Mouse (Mus musculus): ENCODE measurements around the gene Gulp1.

Gene Gulp1

DNA sequence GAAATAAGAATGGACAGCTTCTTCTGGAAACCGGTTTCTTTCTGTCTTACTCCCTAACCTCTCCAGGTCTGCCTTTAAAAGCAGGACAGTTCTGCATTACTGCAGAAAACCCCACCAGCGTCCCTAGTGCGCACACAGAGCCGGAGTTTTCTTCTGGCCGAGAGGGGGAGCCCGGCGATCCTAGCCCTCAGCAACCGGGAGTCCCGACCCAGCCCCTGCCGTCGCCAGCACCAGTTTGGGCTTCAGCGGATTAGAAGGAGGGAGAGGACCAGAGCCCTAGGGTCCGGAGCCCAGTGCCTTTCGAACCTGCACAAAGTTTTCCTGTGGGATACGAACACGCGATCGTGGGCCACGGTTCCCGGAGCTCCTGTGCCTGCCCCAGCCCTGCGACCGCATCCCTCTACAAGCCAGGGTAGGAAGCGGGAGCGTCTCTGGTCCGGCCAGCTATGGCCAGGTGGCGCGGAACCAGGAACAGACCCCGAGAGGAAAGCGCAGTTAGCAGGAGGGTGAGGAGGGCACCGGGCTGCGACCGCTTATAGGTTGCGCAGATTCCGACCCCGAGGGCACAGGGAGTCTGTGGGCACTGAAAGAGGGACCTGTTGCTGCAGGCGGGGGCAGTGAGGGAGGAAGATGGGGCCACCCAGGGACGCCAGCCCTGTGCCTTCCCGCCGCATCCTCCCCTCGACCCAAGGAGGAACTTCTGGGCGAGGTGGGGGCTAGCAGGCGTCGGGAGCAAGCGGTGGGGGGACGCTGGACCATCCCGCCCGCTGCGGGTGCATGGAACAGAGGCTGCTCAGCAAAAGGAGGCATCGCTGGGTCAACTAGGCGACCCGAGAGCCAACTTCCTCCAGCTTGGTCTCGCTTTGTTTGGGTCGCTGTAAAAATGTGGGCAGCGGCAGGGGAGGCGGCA, at the start of gene Gulp1:
TSS of gene Gulp1 (plus strand) at position 51 of the 910 bp plus-strand sequence.
- peak; percentile 87 for DNase-seq (ENCODE audit: extremely low read depth, insufficient read length, low spot score)

DNA sequence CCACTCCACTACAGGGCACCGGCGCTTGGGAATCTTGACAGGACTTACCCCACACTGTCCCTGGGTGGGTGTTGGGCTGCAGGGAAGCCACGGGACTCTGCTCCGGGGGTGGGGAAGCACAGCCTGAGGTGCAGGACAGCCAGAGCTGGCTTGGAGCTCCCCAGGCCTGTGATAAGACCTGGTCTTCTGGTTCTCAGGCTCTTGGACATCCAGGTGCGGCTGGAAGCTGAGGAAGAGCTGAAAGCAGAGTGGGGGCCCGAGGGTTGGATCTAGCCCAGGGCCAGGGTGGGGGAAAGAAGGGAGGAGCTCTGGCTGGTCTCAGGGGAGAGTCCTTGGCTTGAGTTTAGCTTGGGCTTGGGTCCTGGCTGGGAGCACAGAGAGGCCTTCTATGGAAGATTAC, 1.1 kb upstream of the Gulp1 start:
- DNase-seq (ENCODE audit: extremely low read depth, insufficient read length, low spot score) = no peak

DNA sequence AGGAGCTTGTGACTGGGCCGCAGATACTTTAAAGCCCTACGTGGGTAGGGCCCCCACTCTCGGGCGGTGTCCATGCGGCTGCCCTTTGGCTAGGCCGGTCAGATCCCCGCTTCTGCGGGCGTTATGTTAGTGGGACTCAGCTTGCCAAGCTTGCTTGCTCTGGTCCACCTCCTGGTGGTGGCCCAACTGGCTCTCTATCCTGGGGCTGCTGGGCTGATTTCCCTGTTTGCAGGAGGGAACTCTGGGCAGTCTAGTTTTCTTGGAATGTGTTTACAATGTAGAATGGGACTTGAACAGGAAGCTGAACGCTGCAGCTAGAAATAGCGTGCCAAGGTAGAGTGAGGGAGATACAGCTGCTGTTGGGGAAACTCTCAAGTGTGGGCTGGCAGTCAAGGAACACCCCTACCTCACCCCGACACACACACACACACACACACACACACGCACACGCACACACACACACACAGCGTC, 1.1 kb downstream of the Gulp1 start:
- DNase-seq (ENCODE audit: extremely low read depth, insufficient read length, low spot score) = peak; percentile 87

DNA sequence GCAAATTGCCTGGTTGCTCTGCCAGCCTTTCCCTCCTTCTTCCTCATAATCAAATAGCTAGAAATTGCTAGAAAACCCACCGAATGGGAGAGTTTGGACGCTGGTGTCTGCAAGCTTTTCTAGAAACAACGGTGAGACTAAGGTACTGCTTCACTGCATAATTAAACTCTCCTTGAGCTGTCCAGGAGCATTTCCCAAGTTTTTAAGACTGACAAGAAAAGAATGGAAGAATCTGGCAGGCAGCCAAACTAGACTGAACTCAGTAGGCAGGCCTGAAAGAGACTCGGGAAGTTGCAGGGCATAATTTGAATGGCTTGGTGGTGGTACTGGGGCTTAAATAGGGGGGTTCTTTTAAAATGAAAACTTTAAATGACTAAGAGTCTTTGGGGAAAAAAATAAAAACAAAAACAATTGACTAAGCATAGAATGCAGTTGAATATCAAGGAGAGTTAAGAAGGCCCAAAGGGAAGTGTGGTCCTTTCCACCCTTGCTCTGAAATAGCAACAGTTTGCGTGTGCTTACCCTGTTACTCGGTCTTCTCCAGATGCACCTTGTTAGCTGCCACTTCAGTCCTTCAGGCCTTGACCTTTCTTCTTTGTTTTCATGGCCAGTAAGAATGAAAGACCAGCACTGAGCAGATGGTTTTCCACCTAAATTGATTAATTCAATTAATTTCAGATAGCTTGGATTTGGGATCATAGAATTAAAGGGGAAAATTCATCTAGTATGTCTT, 2.0 kb downstream of the Gulp1 start:
- DNase-seq (ENCODE audit: extremely low read depth, insufficient read length, low spot score) = peak; percentile 28

DNA sequence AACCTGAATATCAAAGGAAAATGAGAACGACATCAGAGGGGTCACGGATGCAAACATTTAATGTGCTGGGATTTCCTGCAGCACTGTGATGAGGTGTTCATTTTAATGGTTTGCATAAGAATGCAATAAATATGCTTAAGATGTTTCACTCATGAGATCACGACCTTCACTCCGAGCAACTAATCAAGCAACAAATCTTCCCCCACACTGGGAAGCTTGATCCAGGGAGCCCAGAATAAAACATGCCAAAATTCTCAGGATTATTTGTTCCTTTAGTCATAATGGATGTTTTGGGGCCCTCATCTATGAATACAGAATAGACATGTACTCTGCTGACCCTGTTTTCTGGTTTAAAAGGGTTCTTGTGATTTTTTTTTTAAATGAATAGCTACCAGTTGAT, 16.1 kb downstream of the Gulp1 start:
- peak; percentile 27 for DNase-seq (ENCODE audit: extremely low read depth, insufficient read length, low spot score)

DNA sequence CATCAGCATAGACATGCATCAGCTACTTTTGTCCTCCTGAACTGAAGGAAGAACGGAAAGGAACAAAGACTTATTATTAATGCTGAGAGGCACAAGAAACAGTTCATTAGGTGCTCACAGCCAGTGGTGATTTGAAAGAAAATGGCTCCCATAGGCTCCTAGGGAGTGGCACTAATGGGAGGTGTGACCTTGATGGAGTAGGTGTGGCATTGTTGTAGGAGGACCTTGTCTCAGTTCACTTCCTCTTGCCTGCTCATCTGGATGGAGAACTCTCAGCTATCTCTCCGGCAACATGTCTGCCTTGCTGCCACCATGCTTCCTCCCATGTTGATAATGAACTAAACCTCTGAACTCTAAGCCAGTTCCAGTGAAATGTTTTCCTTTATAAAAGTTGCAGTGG, 17.0 kb downstream of the Gulp1 start:
- no peak for DNase-seq (ENCODE audit: extremely low read depth, insufficient read length, low spot score)

DNA sequence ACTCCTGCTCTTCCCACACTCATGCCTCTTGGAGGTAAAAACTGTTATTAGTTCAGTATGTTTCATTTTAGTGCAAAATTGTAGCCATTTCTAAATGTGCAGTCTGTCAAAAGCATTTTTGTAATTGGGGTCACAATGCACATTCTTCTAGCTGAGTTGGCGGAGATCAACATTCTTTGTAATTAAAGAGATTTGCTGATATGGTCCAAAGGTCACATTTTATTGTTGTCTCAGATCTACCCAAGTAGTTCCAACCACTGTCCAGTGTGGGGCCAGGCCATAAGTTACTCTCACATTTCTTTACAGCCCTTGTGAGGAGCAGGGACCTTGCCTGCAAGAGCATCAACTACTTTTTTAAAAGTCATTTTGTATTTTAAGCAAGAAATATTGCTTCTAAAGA, 24.7 kb downstream of the Gulp1 start:
- DNase-seq (ENCODE audit: extremely low read depth, insufficient read length, low spot score) = no peak

DNA sequence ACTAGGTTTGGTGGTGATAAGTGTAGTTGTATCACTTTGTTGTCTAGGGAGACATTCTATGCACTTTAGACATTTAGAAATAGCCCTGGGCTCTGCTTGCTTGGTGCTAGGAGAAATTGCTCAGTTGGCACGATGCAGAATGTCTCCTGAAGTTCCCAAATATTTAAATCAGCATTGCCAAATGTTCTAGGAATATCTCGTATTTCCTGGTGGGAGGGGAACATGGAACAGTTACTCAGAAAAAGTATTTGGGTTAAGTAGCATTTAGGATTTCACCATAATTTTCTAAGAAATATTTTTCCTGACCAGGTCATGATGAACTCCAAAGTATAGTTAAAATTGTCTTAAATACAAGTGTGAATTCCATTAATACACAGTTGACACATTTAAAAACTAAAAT, 25.3 kb downstream of the Gulp1 start:
- no peak for DNase-seq (ENCODE audit: extremely low read depth, insufficient read length, low spot score)

DNA sequence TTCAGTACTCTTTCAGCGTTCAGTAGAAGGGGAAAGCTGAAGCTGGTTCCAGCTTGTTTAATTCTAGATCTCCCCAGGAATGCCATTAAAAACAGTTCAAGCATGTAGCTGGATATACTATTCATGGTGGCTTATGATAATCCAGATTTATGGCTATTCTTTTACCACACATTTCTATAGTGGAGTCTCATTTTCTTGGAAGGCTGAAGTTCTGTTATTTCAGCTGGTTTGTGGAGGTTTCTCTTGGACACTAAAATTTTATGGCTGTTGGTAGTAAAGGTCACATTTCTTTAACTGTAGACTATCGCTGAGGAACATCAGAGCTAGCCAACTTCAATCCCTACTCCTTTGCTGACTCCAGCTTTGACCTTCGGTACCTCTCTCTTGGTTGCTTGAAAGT, 29.1 kb downstream of the Gulp1 start:
- DNase-seq (ENCODE audit: extremely low read depth, insufficient read length, low spot score) = no peak

DNA sequence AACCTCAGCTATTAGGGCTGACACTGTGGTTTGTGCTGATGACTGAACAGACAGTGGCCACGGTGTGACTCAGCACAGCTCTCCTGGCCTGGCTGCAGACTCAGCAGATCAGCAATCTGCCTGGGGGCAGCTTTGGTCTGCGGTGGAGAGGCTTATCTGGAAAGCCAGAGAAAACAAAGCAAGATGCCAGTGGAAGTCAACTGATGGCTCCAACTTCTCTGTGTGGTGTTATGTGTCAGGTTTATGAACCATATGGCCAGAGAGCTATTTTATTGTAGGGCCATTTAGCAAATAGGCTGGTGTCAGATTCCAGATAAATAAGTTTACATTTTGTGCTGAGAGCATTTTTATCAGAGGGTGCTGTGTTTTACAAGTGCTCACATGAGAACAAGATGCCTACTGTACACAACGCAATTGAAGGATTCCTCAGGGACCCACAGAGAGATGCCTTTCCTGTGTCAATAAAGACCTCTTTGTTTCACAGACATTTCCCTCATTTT, 33.6 kb downstream of the Gulp1 start:
- DNase-seq (ENCODE audit: extremely low read depth, insufficient read length, low spot score) = peak; percentile 77

DNA sequence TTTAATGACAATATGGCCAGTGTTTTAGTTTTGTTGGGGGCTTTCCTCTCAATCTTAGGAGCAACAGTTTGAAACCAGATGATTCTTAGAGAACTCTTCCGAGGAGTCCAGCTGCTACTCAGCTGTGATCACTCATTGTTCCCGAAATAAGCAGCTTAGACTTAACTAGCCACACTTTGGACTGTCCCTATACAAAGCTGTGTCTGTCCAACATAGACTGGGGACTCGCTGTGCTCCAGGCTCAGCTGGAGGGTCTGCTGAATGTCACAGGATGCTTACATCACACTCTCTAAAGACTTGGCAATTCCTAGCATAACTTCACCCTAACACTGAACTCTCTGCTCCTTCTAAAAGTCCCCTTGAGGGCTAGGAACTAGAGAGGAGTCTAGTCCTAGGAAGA, 40.4 kb downstream of the Gulp1 start:
- no peak for DNase-seq (ENCODE audit: extremely low read depth, insufficient read length, low spot score)

DNA sequence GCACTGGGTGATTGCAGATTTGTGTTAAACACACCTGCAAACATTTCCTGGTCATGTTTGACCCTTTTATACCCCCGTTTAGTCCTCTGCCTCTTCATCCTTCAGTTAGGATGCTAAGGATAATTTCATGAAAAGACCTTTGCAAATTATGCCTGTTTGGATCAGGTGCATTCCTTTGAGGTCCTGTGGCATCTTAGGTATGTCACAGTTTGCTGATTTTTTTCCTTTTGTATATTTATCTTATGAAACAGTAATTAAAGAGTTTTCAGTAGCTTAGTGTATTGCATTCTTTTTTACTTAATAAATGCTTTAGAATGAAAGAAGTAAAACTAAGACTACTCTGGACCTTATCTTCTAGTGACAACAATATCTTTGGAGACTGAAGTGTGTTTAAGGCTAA, 41.8 kb downstream of the Gulp1 start:
- no peak for DNase-seq (ENCODE audit: extremely low read depth, insufficient read length, low spot score)

DNA sequence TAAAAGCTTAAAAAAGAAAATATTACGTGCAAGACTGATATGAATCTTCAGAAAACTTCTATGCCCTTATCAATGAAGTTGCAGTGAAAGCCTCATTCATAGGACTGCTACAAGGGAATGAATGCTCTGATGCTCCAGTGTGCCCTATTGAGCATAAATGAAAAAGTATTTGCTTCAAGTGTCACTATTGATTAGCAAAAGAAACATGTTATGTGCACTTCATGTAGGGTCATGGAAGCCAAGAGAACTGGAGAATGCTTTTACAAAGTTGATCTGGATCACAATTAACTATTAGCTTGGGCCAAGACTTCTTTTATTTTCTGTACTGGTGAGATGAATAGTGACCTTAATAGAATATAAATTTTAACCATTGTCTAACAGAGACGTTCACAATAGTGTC, 47.0 kb downstream of the Gulp1 start:
- no peak for DNase-seq (ENCODE audit: extremely low read depth, insufficient read length, low spot score)

DNA sequence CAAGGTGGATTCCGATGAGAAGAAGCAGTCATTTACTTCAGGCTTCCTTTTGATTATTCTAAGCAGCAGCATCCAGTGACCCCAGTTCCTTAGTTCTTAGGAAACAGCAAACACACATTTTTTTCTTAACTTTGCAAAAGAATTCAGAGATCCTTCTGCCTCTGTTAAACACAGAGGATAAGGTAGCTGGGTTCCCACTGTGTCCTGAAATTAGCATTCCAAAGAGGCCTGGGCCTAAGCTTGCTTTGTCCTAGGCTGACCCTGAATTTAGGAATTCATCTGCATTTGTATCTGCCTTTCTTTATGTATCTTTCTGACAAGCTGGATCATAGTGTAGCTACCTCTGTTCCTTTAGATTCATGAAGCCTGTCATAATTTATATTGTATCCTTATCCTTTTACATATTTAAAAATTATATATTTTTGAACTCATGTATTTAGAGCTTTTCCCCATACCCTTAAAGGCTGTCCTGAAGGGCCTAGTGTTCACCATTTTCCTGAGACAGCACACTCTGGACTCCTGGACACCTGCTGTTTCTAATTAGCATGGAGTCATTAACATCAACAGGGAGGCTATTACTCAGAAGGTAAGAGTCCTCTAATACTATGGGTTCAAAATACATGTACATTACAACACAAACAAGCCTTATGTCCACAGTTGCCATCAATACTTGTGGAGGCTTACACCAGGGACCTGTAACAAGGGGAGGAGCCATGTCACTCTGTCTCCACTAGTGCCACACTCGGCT, 62.2 kb downstream of the Gulp1 start:
- no peak for DNase-seq (ENCODE audit: extremely low read depth, insufficient read length, low spot score)

DNA sequence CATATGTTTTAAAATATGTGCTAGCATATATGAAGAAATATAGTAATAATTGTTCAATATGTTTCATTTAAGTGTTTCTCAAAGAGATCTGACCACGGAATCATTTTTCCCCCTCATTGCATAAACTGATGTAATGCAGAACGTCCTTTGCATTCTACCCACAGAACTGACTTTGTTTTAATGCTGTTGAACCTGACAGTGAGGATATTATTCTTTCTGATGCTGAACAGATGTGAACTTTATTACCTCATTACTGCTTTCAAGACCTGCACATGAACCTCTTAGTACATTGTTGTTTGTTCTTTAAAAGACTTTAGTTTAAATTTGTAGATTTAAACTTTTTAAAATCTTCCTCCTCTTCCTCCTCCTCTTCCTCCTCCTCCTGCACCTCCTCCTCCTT, 67.4 kb downstream of the Gulp1 start:
- DNase-seq (ENCODE audit: extremely low read depth, insufficient read length, low spot score) = no peak

DNA sequence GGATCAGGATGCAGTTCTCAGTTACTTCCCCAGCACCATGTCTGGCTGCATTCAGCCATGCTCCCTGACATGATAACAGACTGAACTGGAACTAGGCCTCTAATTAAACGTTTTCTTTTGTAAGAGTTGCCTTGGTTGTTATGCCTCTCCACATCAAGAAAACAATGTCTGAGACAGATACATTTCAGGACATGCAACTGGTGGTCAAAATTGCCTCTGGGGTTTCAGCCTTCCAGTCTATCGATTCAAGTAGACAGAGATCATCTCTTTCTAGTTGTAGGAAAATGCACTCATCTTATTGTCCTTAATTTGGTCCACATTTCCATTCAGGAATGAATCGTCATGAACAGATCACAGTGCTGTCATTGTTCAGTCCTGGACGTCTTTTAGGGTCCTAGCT, 83.2 kb downstream of the Gulp1 start:
- DNase-seq (ENCODE audit: extremely low read depth, insufficient read length, low spot score) = no peak

DNA sequence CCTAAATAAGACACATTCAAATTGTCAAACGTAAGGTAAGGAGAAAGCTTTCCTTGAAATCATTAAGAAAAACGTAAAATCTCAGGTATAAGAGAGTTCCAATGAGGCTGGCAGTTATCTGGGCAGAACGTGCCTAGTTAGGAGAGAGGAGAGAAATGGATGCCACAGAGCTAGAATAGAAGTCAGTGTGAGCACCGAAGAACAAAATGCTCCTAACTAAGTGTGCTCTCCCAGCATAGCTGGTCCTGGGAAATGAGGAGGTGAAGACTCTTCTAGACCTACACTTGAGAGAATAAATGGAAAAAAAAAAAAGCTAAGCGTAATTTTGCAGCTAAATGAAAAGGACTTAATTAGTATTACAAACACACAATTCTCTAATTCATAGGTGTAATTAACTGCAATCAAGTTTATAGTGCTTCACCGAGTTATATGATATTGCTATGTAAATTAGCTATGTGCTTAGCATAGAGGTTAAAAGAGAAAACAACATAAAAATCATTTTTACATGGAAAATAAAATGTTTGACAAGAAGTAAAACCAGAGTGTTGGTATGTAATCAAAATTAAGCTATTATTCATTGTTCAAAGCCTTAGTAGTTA, 94.5 kb downstream of the Gulp1 start:
- no peak for DNase-seq (ENCODE audit: extremely low read depth, insufficient read length, low spot score)

DNA sequence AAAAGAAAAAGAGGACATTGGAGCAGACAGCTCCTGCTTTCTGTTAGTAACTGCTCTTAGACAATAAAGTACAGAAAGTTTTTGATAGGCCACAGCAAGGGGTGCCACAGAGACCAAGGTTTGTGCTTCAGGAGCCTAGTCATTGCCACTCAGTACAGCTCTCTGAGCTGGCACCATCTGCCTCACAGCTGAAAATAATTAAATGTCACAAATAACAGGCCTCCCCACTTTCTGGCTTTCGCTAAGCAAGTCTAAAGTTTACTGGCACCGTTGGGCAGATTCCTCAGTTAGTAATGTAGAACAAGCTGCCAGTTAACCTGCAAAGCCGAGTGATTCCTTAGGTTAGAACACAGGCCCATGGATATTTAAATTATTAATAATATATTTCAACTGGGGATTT, 127.7 kb downstream of the Gulp1 start:
- no peak for DNase-seq (ENCODE audit: extremely low read depth, insufficient read length, low spot score)

DNA sequence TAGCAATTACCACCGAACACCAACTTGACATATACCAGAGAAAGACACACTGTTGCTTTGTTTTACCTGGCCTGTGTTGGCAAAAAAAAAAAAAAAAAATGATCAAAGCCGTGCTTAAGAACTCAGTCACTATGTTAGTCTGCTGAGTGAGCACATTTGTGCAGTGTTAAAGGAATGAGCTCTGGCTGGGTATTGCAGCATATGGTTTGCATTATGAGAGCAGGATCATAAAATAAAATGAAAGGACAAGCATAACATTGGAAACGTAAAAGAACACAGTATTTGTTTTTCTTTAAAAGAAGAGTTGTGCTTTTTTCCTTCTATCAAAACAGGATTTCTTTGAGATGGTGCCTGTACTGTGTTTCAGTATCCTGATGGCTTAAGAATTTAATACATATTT, 128.1 kb downstream of the Gulp1 start:
- no peak for DNase-seq (ENCODE audit: extremely low read depth, insufficient read length, low spot score)

DNA sequence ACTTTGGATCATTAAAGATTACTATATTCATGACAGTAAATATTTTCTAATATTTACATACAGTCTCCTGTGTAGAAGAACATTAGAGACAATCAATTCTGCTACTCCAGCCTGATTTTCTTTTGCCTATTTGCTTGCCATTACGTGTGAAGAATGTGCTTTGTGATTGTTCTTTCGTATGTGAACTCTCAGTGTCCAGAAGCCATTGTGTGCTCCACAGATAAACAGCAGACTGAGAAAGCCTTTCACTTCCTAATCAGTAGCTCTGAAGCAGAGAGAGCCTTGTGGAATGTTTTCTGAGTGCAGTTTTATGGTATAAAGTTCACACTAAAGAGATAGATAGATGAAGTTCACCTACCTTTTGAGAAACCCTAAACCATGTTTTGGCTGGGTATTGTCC, 131.2 kb downstream of the Gulp1 start:
- DNase-seq (ENCODE audit: extremely low read depth, insufficient read length, low spot score) = no peak

DNA sequence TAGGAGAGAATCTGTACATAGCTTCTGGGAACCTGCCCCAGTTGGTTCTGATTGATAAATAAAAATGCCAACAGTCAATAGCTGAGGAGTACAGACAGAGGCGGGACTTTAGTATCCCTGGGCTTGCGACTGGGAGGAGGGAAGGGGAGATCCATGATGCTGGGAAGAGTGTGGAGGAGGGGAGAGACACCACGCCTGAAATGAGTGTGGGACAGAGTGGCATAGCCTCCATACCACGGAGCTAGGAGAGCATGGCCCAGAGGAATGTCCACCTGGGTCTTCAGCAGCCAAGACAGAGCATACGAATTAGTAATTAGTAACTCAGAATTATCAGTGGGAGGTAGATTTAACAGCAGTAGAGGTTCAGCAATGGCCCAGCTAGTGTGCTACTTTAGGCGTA, 132.4 kb downstream of the Gulp1 start:
- DNase-seq (ENCODE audit: extremely low read depth, insufficient read length, low spot score) = no peak

All from 3134 (cell line).